Mouse (Mus musculus) urinary bladder, adult 2 months (tissue): ENCODE measurements around the gene Ap3b1. TPM values are rescaled to one million over a fixed set of nuclear protein-coding genes. Genes with fewer than 3 reads are reported as not detected.

Experiments
- DNase-seq: peaks from one replicate; pipeline ENCODE4 v3.0.0; 2022; ENCODE audit warnings: low spot score
- polyA plus RNA-seq: library from polyadenylated mRNA; depleted of rRNA; stranded (reverse); fragments of >200 nt; gene quantifications from 2 replicates; pipeline ENCODE4 v1.2.3, GENCODE M21; 2012; rRNA removed

The Ap3b1 gene
- polyA plus RNA-seq, 1 experiment = 48.0 TPM

DNA sequence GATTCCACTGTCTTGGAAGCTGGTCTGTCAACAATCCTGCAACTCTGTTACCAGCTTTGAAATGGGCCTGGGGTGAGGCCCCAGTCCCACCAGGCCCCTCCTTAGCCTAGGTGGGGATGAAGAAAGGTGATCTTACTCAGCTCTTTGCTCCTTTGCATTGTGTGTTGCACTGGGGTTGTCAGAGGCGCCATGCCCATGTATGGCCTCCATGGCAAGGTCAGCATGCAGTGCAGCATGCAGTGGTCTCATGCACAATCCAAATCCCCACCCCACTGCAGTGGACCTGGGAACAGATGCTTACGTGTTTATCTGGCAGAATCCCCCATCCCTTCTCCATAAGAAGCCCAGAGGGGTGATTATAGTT is 218.4 kb downstream of the Ap3b1 start:
- no peak for DNase-seq

DNA sequence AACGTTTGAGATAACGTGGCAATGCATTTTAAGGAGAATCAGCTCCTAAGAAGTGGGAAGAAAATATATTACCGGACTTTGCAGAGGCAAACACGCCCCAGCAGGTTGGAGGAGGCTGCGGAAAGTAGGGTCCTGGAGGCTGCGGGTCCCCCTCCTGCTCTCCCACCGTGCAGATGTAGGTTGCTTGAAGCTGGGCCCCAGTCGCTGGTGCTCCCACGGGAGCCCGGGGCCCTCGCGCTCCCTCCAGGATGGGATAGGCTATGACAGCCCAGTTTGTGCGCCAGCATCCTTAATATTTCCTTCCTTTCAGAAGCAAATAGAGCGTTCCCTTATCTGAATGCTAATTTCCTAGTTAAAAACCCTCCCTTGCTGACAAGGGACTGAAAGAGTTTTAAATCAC is 236.5 kb downstream of the Ap3b1 start:
- no peak for DNase-seq

DNA sequence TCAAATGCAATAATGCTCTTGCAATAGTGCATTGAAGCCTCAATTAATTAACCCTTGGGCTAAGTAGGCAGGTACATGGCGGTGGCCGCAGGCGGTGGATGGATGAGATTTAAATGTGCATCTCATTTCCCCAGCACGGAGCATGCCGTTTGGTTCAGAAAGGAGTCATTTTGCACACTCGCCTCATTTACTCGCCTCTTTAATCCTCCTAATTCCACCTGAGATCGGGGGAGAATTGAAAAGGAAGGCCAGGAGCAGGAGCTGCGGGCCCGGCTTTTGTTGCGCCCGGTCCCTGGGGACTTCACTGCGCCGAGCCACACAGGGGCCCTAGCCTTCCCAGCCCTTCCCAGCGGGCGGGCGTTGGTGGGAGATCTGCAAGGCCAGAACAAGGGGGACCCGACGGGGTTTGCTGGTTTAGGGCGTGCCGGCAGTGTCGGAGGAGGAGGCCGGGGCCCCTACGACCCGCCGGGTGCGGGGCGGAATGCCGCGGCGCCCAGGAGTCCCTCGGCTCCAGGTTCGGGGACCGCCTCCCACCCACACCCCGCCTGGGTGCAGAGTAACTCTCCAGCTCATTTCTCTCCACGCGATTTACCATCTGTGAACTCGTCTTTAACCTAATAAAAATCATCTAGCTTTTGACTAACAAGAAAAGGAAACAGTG is 237.1 kb downstream of the Ap3b1 start:
- DNase-seq = no peak

DNA sequence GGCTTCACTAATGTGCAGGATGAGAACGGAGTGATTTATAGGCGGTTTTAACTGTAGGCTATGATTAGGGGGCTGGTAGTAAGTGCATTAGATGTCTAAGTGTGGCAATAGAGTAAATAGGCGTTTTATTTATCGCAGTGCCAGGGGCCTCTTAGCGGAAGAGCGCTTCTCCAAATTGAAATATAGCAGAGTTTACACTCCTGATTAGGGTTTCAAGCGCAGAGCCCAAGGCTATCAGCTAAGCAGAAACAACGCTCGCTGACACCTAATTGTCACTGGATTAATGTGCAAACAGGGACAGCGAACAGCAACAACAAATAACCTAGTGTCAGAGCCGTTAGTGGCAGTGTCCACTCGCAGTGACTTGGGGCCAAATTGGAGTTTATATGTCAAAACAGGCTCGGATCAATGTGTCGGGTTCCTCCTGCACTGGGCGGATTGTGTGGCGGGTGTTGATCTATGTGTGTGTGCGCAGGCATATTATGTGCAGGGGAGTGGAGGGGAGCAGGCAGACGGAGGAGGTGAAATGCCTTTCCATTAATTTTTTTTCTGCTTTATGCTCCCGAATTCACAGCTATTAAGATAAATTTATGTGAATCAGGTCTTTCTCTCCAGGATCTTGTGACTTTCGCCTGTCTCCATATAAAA is 237.8 kb downstream of the Ap3b1 start:
- no peak for DNase-seq

DNA sequence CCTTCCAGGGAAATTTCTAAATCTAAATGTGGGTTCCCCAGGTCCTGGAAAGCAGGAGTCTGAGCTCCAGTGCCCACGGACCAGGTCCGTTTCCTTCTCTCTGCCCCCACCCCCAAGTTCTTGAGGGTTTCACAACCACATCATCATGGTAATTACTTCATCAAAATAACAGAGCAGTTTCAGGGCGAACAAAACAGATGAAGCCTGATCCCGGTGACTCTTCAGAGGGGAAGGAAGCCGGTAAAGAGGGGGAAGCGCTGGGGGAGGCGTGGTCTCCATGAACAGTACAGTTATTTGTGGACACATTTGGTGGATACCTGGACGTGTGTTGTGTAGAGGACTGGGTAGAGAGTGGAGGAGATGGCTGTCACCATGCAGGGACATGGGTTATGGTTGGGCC is 241.0 kb downstream of the Ap3b1 start:
- no peak for DNase-seq

DNA sequence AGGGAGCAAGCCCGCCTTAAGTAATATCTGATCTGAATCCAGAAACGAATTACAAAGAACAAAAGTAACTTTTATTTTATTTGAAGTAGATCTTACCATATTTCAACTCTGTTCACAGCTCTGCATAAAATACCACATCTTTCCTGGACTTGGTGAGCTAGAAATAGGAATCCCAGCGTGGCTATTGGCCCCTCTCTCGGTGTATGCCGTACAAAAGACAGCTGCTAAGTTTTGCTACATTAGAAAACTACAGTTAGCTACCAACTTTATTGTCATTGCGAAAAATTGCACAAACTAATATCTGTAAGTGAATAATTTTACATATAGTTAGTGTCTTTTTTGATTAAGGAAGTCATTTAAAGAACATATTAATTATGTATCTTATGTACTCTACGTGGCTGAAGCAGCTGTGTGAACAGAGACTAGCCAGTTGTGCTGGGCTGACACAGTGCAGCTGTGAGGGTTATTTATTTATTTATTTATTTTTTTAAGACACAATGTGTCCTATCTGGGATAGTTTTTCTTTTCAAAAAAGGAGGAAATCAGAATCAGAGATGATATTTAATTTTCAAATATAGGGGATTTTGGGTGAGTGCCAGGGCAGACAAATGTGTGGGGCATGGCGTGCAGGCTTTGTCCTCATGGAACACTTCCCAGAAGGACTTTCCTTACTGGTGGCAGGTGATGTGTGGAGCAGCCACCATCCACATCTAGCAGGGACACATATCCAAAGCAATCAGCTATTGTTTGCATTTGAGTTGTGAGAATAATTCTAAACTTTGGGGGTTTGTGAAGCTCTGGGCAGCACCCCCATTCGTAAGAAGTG is 248.5 kb downstream of the Ap3b1 start:
- no peak for DNase-seq

DNA sequence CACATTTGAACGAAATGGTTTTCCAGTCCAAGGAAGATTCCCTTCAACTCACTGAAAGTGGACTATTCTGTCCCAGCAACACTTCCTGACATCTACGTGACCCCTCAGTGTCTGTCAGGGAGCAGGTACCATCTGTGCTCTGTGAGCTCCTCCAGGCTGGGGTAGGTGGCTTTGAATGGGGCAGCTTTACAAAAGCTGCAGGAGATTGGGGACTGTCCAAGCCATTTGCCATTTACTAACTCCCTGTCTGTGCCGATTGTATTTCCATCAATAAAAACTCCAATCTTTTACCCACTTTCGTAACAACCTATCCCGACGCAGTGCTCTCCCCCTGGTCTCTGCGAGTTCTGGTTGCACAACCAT is 249.1 kb downstream of the Ap3b1 start:
- no peak for DNase-seq

DNA sequence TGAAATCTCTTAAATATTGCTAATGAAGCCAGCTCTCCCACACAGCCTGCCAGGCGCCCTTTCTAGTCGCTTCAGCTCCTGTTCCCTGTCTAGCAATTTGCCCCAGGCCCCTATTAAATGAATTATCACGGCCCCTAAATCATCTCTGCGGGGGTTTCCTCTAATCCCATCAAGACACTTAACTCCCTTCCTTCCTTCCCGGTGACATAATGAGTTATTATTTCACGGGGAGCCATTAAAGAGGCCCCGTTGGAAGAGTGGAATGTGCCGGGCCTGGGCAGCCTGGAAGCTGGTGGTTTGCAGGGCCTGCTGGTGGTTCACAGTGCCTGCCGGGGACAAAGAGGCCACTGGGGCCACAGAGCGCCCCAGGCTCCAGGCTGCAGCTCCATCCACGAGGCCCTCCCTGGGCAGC is 249.7 kb downstream of the Ap3b1 start:
- no peak for DNase-seq

DNA sequence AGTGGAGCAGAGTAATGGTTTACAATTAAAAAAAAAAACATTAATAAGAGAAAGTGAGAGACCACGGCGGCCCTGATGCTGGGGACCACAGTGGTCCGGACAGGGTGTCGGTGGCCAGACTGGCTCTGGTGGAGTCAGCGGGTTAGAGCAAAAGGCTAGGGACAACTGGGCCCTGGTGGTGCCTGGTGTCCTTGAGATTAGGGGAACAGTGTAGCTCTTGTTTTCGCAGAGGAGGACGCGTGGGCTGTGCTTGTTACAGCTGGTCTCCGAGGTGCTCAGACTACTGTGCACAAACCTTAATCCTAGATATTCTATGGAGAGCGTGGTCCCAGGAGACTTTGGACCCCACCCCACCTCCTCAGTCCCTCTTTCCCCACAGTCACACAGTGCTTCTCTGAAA is 250.2 kb downstream of the Ap3b1 start:
- DNase-seq = no peak

Other genes with a start within 250 kb of the Ap3b1 start
- 36.3 and 39.0 TPM in 2 replicates for gene Scamp1, start 73.1 kb upstream of the Ap3b1 start, polyA plus RNA-seq